Mouse (Mus musculus) kidney, embryonic 14.5 days (tissue): Measurements from ENCODE around the gene Mllt1. TPM values are rescaled to one million over a fixed set of nuclear protein-coding genes. Genes with fewer than 3 reads are reported as not detected.

Source experiments
- ATAC-seq: fragments of 200-750 bp; cut with Nextera tagmentation; 2 replicates; pipeline ENCODE4 v1.8.0; 2017; ENCODE audit warnings: moderate number of reproducible peaks, mild to moderate bottlenecking, moderate TSS enrichment, moderate library complexity; ENCODE audit not compliant: low FRiP score, low TSS enrichment
- H3K27ac ChIP-seq: fragments of 300-500 bp; sonication (generic); 2 replicates; pipeline ENCODE4 v1.5.1; 2014; ENCODE audit warnings: low read depth, mild to moderate bottlenecking, low read length, moderate library complexity, mixed read lengths
- H3K27me3 ChIP-seq: fragments of 300-500 bp; sonication (generic); 2 replicates; pipeline ENCODE4 v1.6.1; 2014; ENCODE audit warnings: mild to moderate bottlenecking, low read length; ENCODE audit not compliant: control insufficient read depth, insufficient read depth
- H3K36me3 ChIP-seq: fragments of 300-500 bp; sonication (generic); 2 replicates; pipeline ENCODE4 v1.6.1; 2014; ENCODE audit warnings: low read length, mixed read lengths; ENCODE audit not compliant: control insufficient read depth, insufficient read depth
- H3K4me1 ChIP-seq: fragments of 300-500 bp; sonication (generic); 2 replicates; pipeline ENCODE4 v1.6.1; 2014; ENCODE audit warnings: low read length, mixed read lengths; ENCODE audit not compliant: control insufficient read depth, insufficient read depth
- H3K4me2 ChIP-seq: fragments of 300-500 bp; sonication (generic); replicated peaks from 2 replicates; pipeline ENCODE4 v1.6.1; 2014; ENCODE audit warnings: low read depth, mild to moderate bottlenecking, low read length
- H3K4me3 ChIP-seq: fragments of 300-500 bp; sonication (generic); 2 replicates; pipeline ENCODE4 v1.5.1; 2014; ENCODE audit warnings: mild to moderate bottlenecking, low read length
- H3K9ac ChIP-seq: fragments of 300-500 bp; sonication (generic); 2 replicates; pipeline ENCODE4 v1.6.1; 2014; ENCODE audit warnings: low read depth, mild to moderate bottlenecking, low read length, moderate library complexity
- H3K9me3 ChIP-seq: fragments of 300-500 bp; sonication (generic); 2 replicates; pipeline ENCODE4 v1.6.1; 2016; ENCODE audit warnings: low read length; ENCODE audit not compliant: control insufficient read depth
- WGBS: fragments of 180-500 bp; shearing (Covaris S2); extraction: QIAGEN DNeasy Blood & Tissue Kit; methylation state at CpG from one replicate; pipeline ENCODE4 v1.1.7; 2014; 5-methylcytosine and 5-hydroxymethylcytosine counted together
- polyA plus RNA-seq: library from polyadenylated mRNA; unstranded; fragments of >200 nt; fragmentation: Nextera tagmentation; extraction: Ambion mirVana; gene quantifications from 2 replicates; pipeline ENCODE4 v1.2.1, GENCODE M21; 2014

The Mllt1 gene
- polyA plus RNA-seq, 1 experiment from 2014 or later: 35.8 TPM

DNA sequence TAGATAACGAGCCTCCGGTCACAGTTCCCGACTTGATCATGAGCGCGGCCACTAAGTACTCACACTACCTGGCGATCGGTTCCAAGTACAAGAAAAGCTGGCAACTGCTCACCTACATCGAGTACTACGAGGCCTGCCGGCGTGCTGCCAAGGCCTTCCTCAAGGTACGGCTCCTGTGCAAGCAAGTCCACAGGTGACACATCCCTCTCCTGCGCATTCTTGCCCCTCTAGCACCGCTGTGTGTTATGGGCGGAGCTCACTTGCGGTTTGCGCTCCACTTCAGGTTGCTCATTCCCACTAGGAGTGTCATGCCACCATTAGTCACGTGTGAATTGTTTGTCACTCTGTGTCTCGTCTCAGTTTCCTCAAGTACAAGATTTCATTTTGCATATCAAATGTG lies 57.8 kb downstream of the Mllt1 start:
- H3K27me3 ChIP-seq: no peaks in the 10 kb centered on the region
- H3K36me3 ChIP-seq: no peaks in the 10 kb centered on the region
- H3K9me3 ChIP-seq: no peaks in the 10 kb centered on the region
- no peak overlapping the region for H3K4me2 ChIP-seq
- H3K4me1 ChIP-seq: no peaks in the 10 kb centered on the region
- 0 out of 2 replicates have a peak, but pooled peaks have one; percentile 37 for ATAC-seq
- H3K4me3 ChIP-seq: no peak overlapping the region
- 89% methylated on average over 19 of the region's 19 CpGs for WGBS
- no peak overlapping the region for H3K9ac ChIP-seq
- H3K27ac ChIP-seq: no peak overlapping the region

DNA sequence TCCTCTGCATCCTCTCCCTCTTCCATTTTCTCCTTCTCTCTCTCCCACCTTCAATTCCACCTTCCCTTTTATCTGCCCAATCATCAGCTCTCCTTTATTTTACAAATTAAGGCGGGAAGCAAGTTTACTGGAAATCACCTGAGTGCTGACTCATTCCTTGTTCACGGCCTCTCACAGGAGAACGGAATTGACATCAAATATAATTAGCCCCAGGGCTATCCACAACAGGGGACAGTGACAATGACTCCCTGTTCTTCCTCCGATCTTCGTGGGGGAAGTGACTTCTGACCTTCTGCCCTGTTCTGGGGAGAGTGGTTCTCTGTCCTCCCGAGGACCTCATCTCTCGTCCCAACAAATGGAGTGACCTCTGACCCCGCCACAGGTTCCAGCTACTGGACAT lies 58.2 kb downstream of the Mllt1 start:
- Histone ChIP-seq H3K27ac (no peak overlapping the region), H3K9ac (no peak overlapping the region), H3K27me3 (no peaks in the 10 kb centered on the region), H3K4me2 (no peak overlapping the region), H3K36me3 (no peaks in the 10 kb centered on the region), H3K4me1 (no peaks in the 10 kb centered on the region), H3K9me3 (no peaks in the 10 kb centered on the region), H3K4me3 (no peak overlapping the region)
- no peak for ATAC-seq
- WGBS: 54% methylated on average over 8 of the region's 8 CpGs

- WGBS: 83% methylated on average over 3 of the region's 3 CpGs
- no peak for ATAC-seq
- H3K9ac ChIP-seq: no peak overlapping the region
- H3K36me3 ChIP-seq: no peaks in the 10 kb centered on the region
- no peaks in the 10 kb centered on the region for H3K27me3 ChIP-seq
- no peak overlapping the region for H3K4me2 ChIP-seq
- no peaks in the 10 kb centered on the region for H3K4me1 ChIP-seq
- H3K4me3 ChIP-seq: no peak overlapping the region
- H3K27ac ChIP-seq: no peak overlapping the region
- no peaks in the 10 kb centered on the region for H3K9me3 ChIP-seq
These were observed 58.8 kb downstream of the Mllt1 start for GRCm38 (mm10) chr17:56876465-56876864.

GRCm38 (mm10) chr17:56874936-56875651 lies 60.1 kb downstream of the Mllt1 start, which contains the start of gene 1700061G19Rik:
TSS of gene 1700061G19Rik (plus strand) at chr17:56875477.
- 78% methylated on average over 12 of the region's 12 CpGs for WGBS
- Histone ChIP-seq H3K27ac (no peak within 1 kb of the TSS), H3K9ac (no peak within 1 kb of the TSS), H3K36me3 (no peaks in the 10 kb centered on the region), H3K27me3 (no peaks in the 10 kb centered on the region), H3K4me1 (no peaks in the 10 kb centered on the region), H3K4me2 (no peak within 1 kb of the TSS), H3K4me3 (no peak within 1 kb of the TSS), H3K9me3 (no peaks in the 10 kb centered on the region)
- ATAC-seq: no peak

DNA sequence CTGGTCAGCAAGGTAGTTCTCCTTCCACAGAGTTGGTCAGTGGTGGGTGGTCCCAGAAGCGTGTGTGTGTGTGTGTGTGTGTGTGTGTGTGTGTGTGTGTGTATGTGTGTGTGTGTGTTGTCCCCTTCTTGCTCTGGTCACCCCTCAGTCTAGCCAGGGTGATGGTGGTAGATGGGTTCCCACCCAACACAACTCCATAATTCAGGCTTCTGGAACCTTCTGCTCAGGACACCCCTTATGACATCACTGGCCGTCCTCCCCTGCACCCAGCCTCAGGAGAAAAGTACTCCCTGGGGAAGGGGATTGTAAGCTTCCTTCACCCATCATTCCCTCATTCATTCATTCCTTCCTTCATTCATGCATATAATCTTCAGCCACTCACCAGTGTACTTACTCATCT lies 61.0 kb downstream of the Mllt1 start, which contains the start of gene Acsbg2:
Gene Acsbg2 (minus strand): TSS at position 211 of the 400 bp plus-strand sequence.
- no peak for ATAC-seq
- Histone ChIP-seq H3K27ac (no peak within 1 kb of the TSS), H3K9ac (no peak within 1 kb of the TSS), H3K4me1 (no peaks in the 10 kb centered on the region), H3K9me3 (no peaks in the 10 kb centered on the region), H3K4me3 (no peak within 1 kb of the TSS), H3K36me3 (no peaks in the 10 kb centered on the region), H3K4me2 (no peak within 1 kb of the TSS), H3K27me3 (no peaks in the 10 kb centered on the region)
- WGBS: 87% methylated on average over 2 of the region's 2 CpGs

- Histone ChIP-seq H3K36me3 (no peaks in the 10 kb centered on the region), H3K27ac (no peak overlapping the region), H3K27me3 (no peaks in the 10 kb centered on the region), H3K9me3 (no peaks in the 10 kb centered on the region; the same call in 1 of the 2 replicates), H3K4me3 (no peak overlapping the region), H3K9ac (no peak overlapping the region), H3K4me2 (no peak overlapping the region), H3K4me1 (no peaks in the 10 kb centered on the region)
- 82% methylated on average over 7 of the region's 7 CpGs for WGBS
- no peak for ATAC-seq
These were observed 62.7 kb downstream of the Mllt1 start for GRCm38 (mm10) chr17:56872512-56872911.

DNA sequence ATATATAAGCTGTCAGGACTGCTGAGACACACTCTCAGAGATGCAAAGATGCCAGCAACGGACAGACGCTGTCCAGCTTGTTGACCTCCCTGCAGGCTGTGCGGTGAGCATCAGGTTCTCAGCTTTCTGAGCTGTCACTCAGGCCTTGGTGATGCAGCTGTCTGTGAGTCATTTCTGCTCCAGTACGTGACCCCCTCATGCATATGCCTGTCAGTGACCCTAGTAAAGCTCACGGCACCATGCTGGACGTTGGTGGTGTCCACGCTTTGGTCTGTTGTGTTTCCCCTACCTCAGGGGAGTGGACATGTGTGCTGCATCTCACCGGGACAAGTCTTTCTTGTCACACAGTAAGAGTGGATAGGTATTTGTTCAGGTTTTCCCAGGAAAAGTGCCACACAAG lies 63.4 kb downstream of the Mllt1 start:
- H3K4me3 ChIP-seq: no peak overlapping the region
- no peak overlapping the region for H3K9ac ChIP-seq
- no peaks in the 10 kb centered on the region for H3K4me1 ChIP-seq
- H3K27ac ChIP-seq: no peak overlapping the region
- no peaks in the 10 kb centered on the region for H3K27me3 ChIP-seq
- H3K9me3 ChIP-seq: peaks cover 3% of the 10 kb centered on the region; the same call in 1 of the 2 replicates
- ATAC-seq: 0 out of 2 replicates have a peak, but pooled peaks have one; percentile 45
- H3K4me2 ChIP-seq: no peak overlapping the region
- 55% methylated on average over 8 of the region's 8 CpGs for WGBS
- no peaks in the 10 kb centered on the region for H3K36me3 ChIP-seq

GRCm38 (mm10) chr17:56870287-56870953 lies 64.8 kb downstream of the Mllt1 start:
- H3K4me3 ChIP-seq: no peak overlapping the region
- no peak overlapping the region for H3K9ac ChIP-seq
- H3K27ac ChIP-seq: no peak overlapping the region
- peaks cover 3% of the 10 kb centered on the region; the same call in 1 of the 2 replicates for H3K9me3 ChIP-seq
- H3K4me2 ChIP-seq: no peak overlapping the region
- ATAC-seq: no peak
- no peaks in the 10 kb centered on the region for H3K27me3 ChIP-seq
- H3K4me1 ChIP-seq: no peaks in the 10 kb centered on the region
- 69% methylated on average over 15 of the region's 15 CpGs for WGBS
- H3K36me3 ChIP-seq: no peaks in the 10 kb centered on the region

DNA sequence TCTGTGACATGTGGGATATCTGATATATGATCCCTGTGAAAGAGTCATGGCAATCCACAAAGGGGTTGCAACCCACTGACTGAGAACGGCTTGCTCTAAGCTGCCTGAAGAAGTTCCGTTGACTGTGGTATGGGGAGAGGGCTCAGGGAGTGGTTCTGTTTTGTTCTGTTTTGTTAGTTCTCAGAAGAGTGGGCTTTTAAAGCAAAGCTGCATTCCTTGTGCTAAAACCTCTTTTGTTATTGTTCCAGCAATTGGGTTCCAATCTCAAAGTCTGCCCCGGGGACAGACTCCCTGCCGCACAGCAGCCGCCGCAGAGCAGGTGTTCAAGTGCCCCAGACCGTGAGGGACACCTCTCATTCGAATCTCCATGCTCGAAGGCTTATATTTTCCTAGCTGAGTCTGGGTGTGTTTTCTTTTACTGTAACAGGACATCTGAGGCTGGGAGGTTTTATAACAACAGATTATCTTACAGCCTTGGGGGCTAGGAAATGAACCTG lies 65.7 kb downstream of the Mllt1 start:
- WGBS: 73% methylated on average over 9 of the region's 9 CpGs

More for the DNA sequence above, 65.7 kb downstream of the Mllt1 start:
- Histone ChIP-seq H3K4me3 (no peak overlapping the region), H3K27ac (no peak overlapping the region), H3K4me1 (no peaks in the 10 kb centered on the region), H3K27me3 (no peaks in the 10 kb centered on the region), H3K4me2 (no peak overlapping the region), H3K9me3 (peaks cover 3% of the 10 kb centered on the region; the same call in 1 of the 2 replicates), H3K9ac (no peak overlapping the region), H3K36me3 (no peaks in the 10 kb centered on the region)
- ATAC-seq: no peak
